Mouse (Mus musculus) embryonic facial prominence, embryonic 14.5 days (tissue): Measurements from ENCODE around the gene Slc5a11. TPM values are rescaled to one million over a fixed set of nuclear protein-coding genes. Genes with fewer than 3 reads are reported as not detected.

Experiments used
- ATAC-seq: fragments of 200-750 bp; cut with Nextera tagmentation; 2 replicates; pipeline ENCODE4 v1.8.0; 2017; ENCODE audit warnings: low read depth, moderate number of reproducible peaks, moderate TSS enrichment
- DNase-seq: peaks from one replicate; pipeline ENCODE4 v3.0.0-alpha.2; 2015; ENCODE audit warnings: low spot score
- H3K27ac ChIP-seq: fragments of 300-500 bp; sonication (generic); replicated peaks from 2 replicates; pipeline ENCODE4 v1.5.1; 2014; ENCODE audit warnings: low read depth, mild to moderate bottlenecking, low read length, moderate library complexity
- H3K27me3 ChIP-seq: fragments of 300-500 bp; sonication (generic); replicated peaks from 2 replicates; pipeline ENCODE4 v1.6.1; 2014; ENCODE audit warnings: low read length; ENCODE audit not compliant: control insufficient read depth, insufficient read depth
- H3K36me3 ChIP-seq: fragments of 300-500 bp; sonication (generic); 2 replicates; pipeline ENCODE4 v1.6.1; 2014; ENCODE audit warnings: low read length, mixed read lengths; ENCODE audit not compliant: control insufficient read depth, insufficient read depth
- H3K4me1 ChIP-seq: fragments of 300-500 bp; sonication (generic); 2 replicates; pipeline ENCODE4 v1.6.1; 2014; ENCODE audit warnings: antibody characterized with exemption, low read length; ENCODE audit not compliant: control insufficient read depth, insufficient read depth
- H3K4me2 ChIP-seq: fragments of 300-500 bp; sonication (generic); 2 replicates; pipeline ENCODE4 v1.6.1; 2014; ENCODE audit warnings: low read depth, mild to moderate bottlenecking, low read length, moderate library complexity, mixed read lengths
- H3K4me3 ChIP-seq: fragments of 300-500 bp; sonication (generic); 2 replicates; pipeline ENCODE4 v1.5.1; 2014; ENCODE audit warnings: low read depth, mild to moderate bottlenecking, low read length
- H3K9ac ChIP-seq: fragments of 300-500 bp; sonication (generic); 2 replicates; pipeline ENCODE4 v1.6.1; 2014; ENCODE audit warnings: low read depth, mild to moderate bottlenecking, low read length, moderate library complexity, mixed read lengths
- H3K9me3 ChIP-seq: fragments of 300-500 bp; sonication (generic); 2 replicates; pipeline ENCODE4 v1.6.1; 2016; ENCODE audit warnings: low read length; ENCODE audit not compliant: control insufficient read depth
- WGBS: fragments of 180-500 bp; shearing (Covaris S2); extraction: QIAGEN DNeasy Blood & Tissue Kit; methylation state at CpG from one replicate; pipeline ENCODE4 v1.1.7; 2014; 5-methylcytosine and 5-hydroxymethylcytosine counted together
- polyA plus RNA-seq: library from polyadenylated mRNA; unstranded; fragments of >200 nt; fragmentation: Nextera tagmentation; extraction: Ambion mirVana; gene quantifications from 2 replicates; pipeline ENCODE4 v1.2.1, GENCODE M21; 2014

Slc5a11 gene
- polyA plus RNA-seq, 1 experiment from 2014 or later = 0.26 TPM

DNA sequence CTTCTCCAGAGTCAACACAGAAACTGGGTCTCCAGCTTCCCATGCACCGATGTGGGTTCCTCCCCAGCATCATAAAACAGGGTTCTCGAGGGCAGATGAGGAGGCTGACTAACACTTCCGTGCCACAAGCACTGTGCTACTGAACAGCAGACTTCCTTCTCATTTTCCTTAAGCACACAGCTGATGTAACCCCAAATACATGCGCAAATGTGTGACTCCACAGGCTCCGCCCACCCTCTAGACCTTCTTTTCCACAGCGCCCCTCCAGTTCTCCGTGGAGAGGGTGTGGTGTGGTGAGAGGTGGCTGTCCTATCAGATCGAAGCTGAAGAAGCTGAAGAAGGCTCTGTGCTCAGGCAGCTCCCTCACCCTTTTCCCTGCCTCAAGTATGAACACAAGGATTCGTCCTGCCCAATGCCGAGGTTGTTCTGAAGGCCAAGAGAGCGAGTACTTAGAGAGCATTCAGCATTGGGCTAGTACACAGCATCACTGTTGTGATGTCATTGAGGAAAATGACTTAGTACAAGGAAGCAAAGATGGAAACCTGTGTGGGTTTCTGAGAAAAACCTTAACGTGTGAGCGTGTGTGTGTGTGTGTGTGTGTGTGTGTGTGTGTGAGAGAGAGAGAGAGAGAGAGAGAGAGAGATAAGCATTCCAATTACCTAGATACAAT lies 108.0 kb downstream of the Slc5a11 start:
- H3K9me3 ChIP-seq = no peaks in the 10 kb centered on the region
- no peak overlapping the region for H3K9ac ChIP-seq
- no peaks in the 10 kb centered on the region for H3K27me3 ChIP-seq
- H3K36me3 ChIP-seq = peaks cover 64% of the 10 kb centered on the region
- no peak for DNase-seq
- ATAC-seq = no peak
- H3K4me2 ChIP-seq = no peak overlapping the region
- H3K4me3 ChIP-seq = no peak overlapping the region
- 86% methylated on average over 13 of the region's 13 CpGs for WGBS
- no peaks in the 10 kb centered on the region for H3K4me1 ChIP-seq
- no peak overlapping the region for H3K27ac ChIP-seq

Other genes with a start within 250 kb of the Slc5a11 start
- 31.0 and 31.4 TPM in 2 replicates for gene Rbbp6, start 249.1 kb upstream of the Slc5a11 start, polyA plus RNA-seq
- 35.6 and 38.2 TPM in 2 replicates for gene Tnrc6a, start 90.9 kb upstream of the Slc5a11 start, polyA plus RNA-seq
- 40.1 and 45.6 TPM in 2 replicates for gene Lcmt1, start 155.0 kb downstream of the Slc5a11 start, polyA plus RNA-seq
- gene Arhgap17, start 155.1 kb downstream of the Slc5a11 start, polyA plus RNA-seq = 24.4 and 24.6 TPM in 2 replicates
- gene Aqp8, start 247.5 kb downstream of the Slc5a11 start, polyA plus RNA-seq = not detected in 2 replicates